Mouse (Mus musculus) olfactory bulb, adult 2 months (tissue): ENCODE data around the gene Tbc1d15.

Experiments used
- CTCF ChIP-seq: fragments of 200-500 bp; IDR thresholded peaks from 2 replicates; pipeline ENCODE4 v1.5.1; 2012; ENCODE audit warnings: low read depth, mild to moderate bottlenecking, low read length, moderate library complexity; ENCODE audit not compliant: insufficient read depth
- POLR2A ChIP-seq: fragments of 200-500 bp; IDR thresholded peaks from 2 replicates; pipeline ENCODE4 v1.6.1; 2012; ENCODE audit warnings: mild to moderate bottlenecking, low read depth, low read length, moderate library complexity; ENCODE audit not compliant: insufficient read depth

GRCm38 (mm10) chr10:115173336-115173735 is 77.9 kb downstream of the Tbc1d15 start:
- TF ChIP-seq CTCF = no peak
- TF ChIP-seq POLR2A = no peak
